Mouse (Mus musculus) gonadal fat pad, adult 2 months (tissue): ENCODE measurements around the gene Rab17. TPM values are rescaled to one million over a fixed set of nuclear protein-coding genes. Genes with fewer than 3 reads are reported as not detected.

Experiments
- DNase-seq: peaks from one replicate; pipeline ENCODE4 v3.0.0-alpha.2; 2012; ENCODE audit warnings: low read depth
- polyA plus RNA-seq: library from polyadenylated mRNA; depleted of rRNA; stranded (reverse); fragments of >200 nt; gene quantifications from 2 replicates; pipeline ENCODE4 v1.2.3, GENCODE M21; 2012; rRNA removed

Rab17 gene
- polyA plus RNA-seq, 1 experiment, result 15.1 TPM

DNA sequence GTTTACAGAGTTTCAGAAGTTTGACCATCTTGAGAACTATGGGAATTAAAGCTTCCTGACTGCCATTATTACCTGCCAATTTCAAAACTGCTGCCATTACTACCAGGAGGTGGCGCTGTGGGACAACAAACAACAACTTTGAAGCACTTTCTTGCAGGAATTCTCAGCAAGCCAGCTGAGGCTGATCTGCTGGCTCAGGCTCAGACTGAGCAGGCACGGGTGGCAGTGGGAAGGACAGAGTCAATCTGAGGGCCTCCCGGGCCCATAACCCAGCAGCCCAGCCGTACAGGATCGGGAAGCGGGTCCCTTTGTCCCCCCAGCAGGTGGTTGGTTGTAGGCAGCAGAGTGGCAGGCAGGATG lies 40.9 kb downstream of the Rab17 start:
- peak; percentile 64 for DNase-seq

DNA sequence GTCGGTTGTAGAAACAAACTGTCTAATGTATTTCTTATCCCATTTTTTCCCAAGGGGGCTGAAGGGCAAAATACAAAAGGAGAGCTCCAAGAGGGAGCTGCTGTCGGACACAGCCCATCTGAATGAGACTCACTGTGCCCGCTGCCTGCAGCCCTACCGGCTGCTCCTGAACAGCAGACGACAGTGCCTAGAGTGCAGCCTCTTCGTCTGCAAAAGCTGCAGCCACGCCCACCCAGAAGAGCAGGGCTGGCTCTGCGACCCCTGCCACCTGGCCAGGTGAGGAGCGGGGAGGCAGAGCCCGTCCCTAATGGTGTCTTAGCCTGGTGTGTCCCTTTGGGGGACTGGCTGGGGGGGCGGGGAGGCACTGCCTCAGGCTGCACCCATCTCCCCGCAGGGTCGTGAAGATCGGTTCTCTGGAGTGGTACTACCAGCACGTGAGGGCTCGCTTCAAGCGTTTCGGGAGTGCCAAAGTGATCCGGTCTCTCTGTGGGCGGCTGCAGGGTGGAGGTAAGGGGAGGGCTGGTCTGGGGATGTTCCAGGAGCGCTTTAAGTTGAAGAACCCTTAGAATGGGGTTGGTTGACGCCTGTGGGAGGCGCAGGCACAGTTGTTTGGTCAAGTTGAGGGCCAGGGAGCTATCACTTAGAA lies 41.4 kb downstream of the Rab17 start:
- DNase-seq, result no peak

DNA sequence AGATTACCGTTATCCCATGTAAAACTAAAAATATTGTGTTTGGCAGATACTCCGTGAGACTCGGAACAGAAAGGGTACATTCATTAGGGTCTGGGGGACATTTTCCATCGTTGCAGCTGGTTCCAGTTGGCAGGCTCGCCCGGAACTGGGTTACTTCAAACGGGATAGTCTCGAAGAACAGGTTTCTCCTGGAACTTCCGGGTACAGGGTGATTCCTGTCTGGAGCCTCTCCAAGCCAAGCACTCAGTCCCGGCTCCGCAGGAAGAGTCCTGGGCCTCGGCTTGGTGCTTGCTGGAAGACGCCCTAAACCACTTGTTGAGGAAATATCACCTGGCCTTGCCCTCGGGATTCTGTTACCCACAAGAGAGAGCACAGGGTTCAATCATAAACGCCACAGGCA lies 42.2 kb downstream of the Rab17 start:
- peak; percentile 57 for DNase-seq

DNA sequence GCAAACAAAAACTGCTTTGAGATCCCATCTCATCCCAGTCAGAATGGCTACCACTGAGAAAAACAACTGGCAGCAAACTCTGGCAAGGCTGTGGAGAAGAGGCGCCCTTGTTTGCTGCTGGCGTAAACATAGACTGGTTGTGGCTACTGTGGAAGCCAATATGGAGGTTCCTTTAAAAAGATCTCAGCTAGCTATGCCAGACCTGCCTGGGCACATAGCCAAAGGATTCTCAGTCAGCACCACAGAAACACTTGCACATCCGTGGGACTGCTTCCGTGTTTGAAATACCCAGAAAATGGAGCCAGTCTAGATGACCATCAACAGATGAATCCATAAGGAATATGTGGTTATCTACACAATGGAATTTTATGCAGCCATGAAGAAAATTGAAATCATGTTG lies 43.4 kb downstream of the Rab17 start:
- DNase-seq, result no peak

DNA sequence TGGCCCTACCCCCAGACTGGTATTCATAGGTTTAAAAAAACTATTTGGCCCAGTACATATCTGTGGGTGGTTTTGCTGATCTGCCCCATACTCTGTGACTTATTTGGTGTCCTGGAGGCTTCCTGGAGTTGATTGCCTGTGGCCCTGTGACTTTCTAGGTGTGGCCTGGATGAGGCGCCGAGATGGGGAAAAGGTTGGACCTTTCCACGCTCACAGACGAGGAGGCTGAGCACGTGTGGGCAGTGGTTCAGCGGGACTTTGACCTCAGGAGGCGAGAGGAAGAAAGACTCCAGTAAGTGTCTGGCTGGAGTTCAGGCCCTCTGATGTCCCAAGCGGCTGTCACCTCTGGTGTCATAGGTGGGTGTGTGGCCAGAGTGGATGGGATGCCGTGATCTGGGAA lies 47.8 kb downstream of the Rab17 start:
- no peak for DNase-seq

DNA sequence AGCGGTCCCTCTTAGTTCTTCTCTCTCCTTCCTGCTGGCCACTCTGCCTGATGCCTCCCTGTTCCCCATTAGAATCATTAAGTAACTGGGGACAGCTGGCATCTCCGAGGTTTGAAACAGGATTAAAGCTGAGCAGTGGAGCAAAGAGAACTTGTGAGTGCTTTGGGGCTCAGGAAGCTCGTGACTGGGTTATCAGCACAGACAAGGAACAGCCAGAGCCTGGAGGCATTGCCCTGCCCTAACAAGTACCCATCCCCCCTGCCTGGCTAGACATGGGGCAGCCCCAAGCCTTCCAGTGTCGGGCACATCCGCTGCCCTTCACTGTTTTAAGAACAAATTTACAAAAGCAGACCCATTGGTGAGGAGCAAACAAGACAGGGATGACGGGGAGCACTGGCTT lies 52.0 kb downstream of the Rab17 start:
- no peak for DNase-seq

DNA sequence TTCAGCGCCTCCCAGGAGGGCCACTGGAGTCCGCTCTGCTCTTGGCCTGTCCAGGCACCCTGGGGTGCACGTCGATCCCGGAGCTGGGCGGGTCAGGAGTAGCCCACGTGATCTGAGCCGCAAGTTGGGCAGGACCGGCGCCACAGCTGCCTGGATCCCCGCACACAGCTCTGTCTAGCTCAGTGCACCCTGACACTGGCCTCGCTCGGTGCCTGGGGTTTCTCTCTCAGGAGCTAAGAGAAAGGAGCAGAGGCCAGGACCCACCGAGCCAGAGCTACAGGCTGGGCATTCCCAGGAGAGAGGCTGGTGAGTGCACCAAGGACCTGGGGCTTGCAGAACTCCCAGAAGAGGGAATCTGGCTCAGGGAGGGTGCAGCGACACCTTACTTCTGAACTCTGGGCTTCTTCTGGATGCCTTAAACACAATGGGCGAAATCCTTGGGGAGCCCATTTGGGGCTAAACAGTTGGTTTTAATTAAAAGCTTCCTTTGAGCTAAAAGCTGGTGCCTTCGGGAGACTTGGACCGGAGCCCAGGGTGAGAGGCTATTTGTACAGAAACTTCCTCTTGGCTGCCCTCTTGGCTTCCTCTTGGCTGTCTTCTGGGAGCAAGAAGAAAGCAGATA lies 54.4 kb downstream of the Rab17 start, which contains the start of gene Mlph:
Gene Mlph, plus strand, starts transcription at position 138 of the 622 bp plus-strand sequence.
- no peak for DNase-seq

DNA sequence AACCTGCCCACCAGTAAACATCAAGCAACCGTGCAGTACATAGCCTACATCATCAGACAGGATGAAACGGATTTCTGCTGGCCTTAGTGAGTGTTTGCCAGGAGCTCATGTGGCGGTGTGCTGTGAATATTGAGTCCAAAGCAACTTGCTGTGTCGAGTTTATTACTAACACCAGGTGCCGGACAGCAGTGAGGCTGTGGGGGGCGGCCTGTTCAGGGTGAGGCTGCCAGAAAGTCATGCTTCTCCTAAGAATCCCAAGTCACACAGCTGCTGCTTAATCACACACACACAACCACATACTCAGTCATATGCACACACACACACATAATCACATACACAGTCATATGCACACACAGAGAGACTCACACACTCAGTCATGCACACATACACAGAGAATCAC lies 56.2 kb downstream of the Rab17 start:
- DNase-seq, result no peak

DNA sequence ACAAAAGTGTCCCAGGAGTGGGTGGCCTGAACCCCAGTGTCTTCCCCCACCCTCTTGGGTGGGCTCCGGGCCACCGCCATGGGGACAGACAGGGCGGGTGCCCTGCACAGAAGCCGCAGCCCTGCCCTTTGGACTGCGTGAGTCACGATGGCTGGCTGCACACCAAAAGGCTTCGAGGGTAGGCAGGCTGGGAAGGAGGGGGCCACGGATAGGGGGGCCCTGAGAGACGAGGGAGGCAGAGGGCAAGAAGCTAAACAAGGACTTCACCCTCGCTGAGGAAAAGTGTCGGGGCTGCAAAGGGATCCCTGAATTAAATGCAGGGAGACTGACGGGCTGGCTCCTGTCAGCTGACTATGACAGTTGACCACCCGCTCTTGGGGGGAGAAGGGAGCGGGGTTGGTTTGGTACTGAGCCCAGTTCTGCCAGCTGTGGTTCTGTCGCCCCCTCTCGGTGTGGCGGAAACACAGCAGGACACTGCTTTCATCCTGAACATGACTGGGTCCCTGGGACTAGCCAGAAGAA lies 59.8 kb downstream of the Rab17 start:
- DNase-seq, result no peak

DNA sequence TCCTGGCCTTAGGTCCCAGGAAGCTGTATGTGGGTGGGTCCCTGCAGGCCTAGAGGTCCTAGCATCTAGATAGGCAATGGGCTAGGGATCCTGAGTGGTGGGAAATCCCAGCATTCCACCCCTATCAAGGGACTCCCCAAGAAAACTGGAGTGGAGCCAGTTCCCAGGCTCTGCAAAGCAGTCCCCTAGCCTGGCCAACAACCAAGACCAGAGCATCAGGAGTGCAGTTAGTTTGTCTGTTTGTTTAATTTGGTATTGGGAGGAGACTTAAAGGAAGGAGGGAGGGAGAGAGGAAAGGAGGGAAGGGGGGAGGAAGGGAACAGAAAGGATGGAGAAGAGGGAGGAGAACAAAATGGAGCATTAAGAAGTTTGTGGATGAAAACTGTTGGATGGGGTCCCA lies 60.3 kb downstream of the Rab17 start:
- DNase-seq, result no peak

Other genes starting within 250 kb of the Rab17 start
- 56.5 and 58.7 TPM in 2 replicates for gene Col6a3, start 125.7 kb downstream of the Rab17 start, polyA plus RNA-seq
- 29.4 and 35.8 TPM in 2 replicates for gene Mlph, start 54.6 kb downstream of the Rab17 start, polyA plus RNA-seq
- not detected in 2 replicates for gene Prlh, start 16.6 kb downstream of the Rab17 start, polyA plus RNA-seq
- gene Lrrfip1, start 29.1 kb upstream of the Rab17 start, polyA plus RNA-seq, result 9.6 and 9.9 TPM in 2 replicates
- gene Rbm44, start 175.4 kb upstream of the Rab17 start, polyA plus RNA-seq, result 0.05 and 0.15 TPM in 2 replicates
- gene Ramp1, start 210.2 kb upstream of the Rab17 start, polyA plus RNA-seq, result 43.9 and 92.4 TPM in 2 replicates